Mouse (Mus musculus): ENCODE results near the gene Tmem107.

The Tmem107 gene

DNA sequence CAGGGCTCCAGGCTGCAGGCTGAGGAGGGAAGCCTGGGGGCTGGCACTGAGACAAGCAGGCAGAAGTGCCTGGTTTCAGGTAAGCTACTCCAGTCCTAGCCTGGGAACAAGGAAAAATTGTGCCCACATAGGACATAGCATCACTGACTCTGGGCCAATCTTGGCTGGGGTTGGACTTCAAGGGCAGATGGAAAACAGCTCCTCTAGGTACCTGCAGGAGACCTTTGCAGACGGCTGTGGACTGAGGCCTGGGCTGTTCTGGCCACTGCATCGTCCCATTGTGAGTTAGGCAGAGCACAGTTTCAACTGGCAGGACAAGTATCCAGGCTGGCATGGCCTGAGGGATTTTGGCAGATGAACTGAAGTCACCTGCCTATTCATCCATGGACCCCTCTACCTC is 35.2 kb downstream of the Tmem107 start:
- no peak for DNase-seq (ENCODE audit: low read depth, low spot score)

DNA sequence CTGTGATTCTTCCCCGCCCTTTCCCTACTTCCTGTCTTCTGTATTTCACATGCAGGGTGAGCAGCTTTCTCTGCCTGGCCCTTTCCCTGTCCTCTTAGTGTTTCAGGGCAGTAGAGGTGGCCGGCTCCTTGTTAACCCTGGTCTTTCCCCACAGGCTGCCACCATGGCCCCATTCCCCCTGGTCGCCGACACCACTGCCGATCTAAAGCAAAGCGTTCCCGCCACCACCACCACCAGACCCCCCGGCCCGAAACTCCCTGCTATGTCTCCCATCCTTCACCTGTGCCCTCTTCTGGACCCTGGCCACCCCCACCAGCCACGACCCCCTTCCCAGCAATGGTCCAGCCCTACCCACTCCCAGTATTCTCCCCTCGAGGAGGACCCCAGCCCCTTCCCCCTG is 35.7 kb downstream of the Tmem107 start:
- no peak for DNase-seq (ENCODE audit: low read depth, low spot score)

DNA sequence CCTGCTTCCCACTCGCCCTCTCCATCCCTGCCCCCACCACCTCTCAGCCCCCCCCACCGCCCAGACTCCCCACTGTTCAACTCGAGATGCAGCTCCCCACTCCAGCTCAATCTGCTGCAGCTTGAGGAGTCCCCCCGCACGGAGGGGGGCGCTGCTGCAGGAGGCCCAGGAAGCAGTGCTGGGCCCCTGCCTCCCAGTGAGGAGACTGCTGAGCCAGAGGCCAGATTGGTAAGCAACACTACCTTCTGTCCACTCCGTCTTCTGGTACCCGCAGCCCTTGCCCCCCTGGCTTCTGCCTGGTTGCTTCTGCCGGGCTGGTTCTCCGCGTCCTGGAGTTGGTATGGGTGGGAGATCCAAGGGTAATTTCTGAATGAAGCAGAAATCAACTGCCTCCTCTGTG is 36.2 kb downstream of the Tmem107 start:
- DNase-seq (ENCODE audit: low read depth, low spot score), result peak; percentile 8

DNA sequence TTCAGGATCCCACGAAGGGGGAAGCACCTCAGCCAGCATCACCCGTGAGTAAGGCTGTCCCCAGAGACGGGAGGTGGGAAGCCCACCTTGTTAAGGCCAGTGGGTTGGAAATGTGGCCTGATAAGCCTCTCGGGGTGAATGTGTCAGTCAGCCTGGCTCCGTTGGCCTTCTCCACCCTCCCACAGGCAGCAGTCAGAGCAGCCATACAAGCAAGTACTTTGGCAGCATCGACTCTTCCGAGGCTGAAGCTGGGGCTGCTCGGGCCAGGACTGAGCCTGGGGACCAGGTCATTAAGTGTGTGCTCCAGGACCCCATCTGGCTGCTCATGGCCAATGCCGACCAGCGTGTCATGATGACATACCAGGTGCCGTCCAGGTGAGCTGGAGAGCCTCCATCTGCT is 37.1 kb downstream of the Tmem107 start:
- no peak for DNase-seq (ENCODE audit: low read depth, low spot score)

DNA sequence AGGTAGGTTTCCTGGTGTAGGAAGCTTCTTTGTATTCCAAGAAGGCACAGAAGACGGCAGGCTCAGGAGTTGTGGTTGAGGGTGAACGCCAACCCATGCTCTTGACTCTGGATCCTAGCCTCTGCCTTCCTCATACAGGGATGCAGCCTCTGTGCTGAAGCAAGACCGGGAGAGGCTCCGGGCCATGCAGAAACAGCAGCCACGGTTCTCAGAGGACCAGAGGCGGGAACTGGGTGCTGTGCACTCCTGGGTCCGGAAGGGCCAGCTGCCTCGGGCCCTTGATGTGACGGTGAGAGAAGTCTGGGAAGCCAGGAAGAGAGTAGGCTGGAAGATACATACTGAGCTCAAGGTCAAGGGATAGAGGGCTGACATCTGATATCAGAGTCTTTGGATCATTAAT is 37.6 kb downstream of the Tmem107 start:
- no peak for DNase-seq (ENCODE audit: low read depth, low spot score)

DNA sequence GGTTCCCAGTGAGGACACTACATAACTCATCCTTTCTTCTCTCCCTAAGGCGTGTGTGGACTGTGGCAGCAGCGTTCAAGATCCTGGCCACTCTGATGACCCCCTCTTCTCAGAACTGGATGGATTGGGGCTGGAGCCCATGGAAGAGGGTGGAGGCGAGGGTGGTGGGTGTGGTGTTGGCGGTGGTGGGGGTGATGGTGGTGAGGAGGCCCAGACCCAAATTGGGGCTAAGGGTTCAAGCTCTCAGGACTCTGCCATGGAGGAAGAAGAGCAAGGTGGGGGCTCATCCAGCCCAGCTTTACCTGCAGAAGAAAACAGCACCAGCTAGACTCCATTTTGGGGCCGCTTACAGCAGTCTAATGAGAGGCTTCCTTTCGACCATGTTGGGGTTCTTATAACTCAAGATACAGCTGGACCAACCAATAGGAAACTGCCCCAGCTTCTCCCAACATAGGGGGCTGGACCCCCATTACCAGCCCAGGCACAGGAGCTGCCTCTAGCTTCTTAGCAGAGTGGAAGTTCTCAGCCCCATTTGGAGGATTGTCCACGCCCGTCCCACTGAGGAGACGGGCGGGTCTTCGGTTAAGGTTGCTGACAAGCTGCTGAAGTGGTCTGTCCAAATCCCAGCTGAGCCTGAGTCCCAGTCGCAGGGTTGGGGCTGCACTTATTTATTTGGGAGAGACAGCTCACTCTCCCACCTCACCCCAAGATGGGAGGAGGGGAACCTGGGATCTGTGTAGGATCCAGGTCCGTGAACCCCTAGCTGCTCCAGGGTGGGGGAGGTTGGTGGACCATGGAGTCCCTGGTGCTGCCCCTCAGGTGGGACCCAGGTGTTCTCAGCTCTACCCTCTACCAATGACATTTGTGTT is 38.7 kb downstream of the Tmem107 start:
- DNase-seq (ENCODE audit: low read depth, low spot score), result peak; percentile 7

DNA sequence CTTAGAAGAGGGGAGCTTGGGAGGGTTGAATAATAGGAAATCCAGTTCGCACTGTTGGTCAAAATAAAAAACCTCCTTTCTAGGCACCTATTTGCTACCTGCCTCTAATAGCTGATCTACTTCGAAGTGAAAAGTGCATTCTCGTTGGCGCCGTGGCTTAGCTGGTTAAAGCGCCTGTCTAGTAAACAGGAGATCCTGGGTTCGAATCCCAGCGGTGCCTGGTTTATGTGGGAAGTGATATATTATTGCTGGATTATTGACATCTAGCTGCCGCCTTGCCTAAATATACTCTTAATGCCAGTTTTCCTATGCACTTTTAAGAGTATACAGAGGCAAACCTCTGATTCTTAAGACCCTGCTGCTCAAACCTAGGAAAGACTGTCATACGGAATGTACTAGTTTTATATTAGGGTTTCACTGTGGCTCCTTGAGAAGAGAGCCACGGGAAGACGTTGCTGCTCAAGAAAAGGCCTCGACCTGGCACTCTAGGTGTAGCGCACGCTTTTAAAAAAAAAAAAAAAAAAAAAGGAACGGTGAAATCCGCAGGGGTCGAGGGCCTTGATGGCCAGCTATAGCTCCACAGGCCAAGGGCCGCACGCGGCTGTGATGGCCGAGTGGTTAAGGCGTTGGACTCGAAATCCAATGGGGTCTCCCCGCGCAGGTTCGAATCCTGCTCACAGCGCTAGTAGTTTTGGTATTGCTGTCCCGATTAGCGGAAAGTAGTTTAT is 39.9 kb downstream of the Tmem107 start:
- peak; percentile 81 for DNase-seq (ENCODE audit: low read depth, low spot score)

DNA sequence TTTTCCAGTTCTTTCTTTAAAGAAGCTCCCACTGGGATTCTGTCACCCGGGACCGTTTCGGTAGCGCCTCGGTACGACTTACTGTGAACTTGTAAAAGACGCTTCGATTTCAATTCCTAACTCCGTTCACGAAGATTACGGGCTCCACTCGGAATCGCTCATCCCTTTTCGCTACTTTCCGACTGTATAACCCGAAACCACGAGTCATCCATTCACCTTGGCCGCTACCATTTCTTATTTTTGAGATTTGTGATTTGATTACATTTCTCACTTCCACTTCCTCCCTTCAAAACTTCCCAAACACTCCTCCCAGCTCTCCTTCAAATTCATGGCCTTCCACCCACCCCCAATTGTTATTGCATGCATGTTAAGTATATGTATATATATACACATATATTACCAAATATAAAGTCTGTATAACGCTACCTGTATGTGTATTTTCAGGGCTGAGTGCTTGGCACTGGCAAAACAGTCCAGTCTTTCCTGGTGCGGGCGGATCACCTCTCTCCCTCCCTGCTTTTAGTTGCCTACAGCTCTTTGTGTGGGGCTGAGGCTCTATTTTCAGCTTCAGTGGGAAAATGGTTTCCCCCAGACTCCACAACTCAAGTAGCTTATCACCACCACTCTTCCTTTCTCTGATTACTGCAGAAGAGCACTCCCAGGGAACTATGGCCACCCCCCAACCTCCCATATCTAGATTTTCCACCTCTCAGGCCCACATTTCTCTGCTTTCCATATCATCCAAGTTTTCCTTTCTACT is 40.6 kb downstream of the Tmem107 start:
- DNase-seq (ENCODE audit: low read depth, low spot score), result no peak

DNA sequence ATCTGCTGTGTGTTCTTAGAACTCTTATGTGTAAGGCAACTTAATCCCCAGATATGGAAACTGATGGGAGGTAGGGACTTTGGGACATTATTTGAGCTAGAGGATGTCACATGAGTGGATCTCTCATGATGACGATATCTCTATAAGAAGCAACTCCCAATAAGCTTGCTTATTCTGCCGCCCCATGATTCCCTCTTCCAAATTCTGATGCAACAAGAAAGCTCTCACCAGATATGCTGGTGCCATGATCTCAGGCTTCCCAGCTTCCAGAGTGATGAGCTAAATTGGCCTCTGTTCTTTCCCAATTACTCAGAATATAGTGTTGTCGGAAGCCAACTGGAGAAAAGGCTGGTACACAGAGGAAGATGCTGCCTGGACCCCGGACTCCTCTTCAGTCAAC is 41.3 kb downstream of the Tmem107 start:
- DNase-seq (ENCODE audit: low read depth, low spot score), result no peak

DNA sequence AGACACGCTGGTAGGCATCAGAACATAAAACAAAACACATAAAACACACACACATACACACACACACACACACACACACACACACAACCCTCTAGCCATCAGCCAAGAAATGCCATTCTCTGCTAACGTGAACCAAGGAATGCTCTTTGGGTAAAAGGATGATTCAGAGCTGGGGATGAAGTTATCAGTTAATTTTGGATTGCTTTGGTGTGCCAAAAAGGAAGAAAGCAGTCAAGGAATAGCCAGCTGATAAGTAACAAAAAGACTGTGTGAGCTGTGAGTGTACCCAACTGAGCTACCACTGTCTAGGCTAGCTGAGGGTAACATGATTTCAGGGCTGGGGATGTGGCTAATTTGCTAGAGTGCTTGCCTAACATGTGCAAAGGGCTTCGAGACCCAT is 43.4 kb downstream of the Tmem107 start:
- no peak for DNase-seq (ENCODE audit: low read depth, low spot score)

DNA sequence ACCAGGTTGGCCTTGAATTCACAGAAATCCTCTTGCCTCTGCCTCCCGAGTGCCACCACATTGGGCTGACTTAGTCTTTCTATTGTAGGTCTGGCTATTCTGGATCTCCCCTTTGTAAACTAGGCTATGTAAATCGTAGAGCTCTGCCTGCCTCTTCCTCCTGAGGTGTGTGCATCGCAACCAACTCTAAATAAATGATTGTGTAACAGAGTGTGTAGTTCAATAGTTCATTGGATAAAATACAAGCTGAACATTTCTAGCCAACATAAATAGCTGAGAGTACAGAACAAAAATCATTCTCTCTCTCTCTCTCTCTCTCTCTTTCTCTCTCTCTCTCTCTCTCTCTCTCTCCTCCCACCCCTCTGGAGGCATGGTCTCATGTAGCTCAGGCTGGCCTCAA is 44.0 kb downstream of the Tmem107 start:
- DNase-seq (ENCODE audit: low read depth, low spot score), result no peak

DNA sequence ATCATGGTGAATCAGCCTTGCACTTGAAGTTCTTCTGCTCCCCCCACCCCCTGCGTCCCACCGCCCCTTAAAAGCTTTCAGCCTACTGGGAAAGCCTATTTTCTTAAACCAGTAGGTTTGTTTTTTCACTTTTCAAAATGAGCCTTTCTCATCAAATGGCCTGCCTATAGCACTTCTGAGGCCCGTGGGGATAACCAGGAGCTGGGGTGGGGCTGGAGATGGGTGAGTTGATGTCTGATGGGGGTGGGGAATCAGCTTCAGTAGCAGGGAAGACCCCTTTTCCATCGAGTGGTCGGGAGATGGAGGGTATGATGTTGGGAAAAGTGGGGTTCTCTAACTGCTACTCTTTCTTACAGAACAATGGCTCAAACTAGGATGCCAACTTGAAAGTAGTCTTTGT is 46.2 kb downstream of the Tmem107 start:
- no peak for DNase-seq (ENCODE audit: low read depth, low spot score)

DNA sequence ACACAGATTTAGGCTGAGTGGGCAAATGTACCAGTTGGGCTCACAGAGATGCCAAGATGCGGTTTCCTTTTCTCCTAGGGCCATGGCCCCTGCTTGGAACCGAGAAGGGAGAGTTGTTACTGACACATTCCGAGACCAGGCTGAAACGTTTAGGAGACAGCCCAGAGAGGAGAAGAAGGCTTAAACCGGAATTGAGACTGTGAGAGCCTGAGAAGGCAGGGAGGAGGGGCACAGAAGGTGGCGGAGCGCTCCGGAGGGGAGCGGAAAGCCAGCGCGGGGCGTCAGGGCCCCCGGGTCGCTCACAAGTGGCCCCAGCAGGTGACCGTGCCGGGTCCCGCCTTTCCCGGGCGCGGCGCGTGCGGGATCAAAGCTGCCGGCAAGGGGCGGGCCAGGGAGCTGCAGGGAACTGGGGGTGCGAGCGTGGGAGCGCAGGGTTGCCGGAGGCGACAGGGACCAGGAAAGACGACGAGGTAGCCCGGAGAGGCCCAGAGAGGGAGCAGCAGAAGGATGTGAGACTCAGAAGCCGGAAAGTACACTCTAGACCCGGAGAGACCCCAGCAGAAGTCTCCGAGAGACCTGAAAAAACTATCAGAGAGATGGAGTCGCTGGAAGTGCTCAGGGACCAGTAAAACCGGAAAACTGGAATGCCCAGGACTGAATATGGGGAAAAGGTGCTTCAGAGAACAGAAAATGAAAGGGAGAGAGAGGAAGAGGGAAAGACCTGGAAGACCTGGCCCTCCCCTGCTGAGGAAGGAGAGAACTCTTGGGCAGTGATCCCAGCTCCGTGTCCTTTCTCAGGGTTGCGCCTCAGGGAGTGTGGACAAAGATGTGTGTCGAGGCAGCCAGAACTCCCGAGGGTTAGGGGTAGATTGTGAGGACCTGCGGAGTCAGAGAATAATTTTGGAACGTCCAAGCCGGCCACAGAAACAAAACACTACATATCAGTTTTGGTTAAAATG is 47.4 kb downstream of the Tmem107 start:
- peak; percentile 74 for DNase-seq (ENCODE audit: low read depth, low spot score)

DNA sequence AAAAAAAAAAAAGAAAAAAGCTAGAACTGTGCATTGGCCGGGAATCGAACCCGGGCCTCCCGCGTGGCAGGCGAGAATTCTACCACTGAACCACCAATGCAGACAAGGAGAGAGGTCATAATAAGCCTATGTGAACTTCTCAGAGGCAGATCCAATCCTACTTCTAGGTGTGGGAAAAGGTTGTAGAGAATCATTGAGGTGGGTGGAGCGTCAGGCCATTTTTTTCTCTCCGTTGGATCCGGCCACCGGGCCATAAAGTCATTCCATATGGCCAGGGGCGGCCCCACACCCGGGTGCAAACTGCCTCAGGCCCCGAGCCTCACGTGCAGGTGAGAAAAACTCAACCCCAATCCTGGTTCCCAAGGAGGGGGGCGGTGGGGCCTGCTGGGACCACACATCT is 48.2 kb downstream of the Tmem107 start:
- peak; percentile 85 for DNase-seq (ENCODE audit: low read depth, low spot score)

DNA sequence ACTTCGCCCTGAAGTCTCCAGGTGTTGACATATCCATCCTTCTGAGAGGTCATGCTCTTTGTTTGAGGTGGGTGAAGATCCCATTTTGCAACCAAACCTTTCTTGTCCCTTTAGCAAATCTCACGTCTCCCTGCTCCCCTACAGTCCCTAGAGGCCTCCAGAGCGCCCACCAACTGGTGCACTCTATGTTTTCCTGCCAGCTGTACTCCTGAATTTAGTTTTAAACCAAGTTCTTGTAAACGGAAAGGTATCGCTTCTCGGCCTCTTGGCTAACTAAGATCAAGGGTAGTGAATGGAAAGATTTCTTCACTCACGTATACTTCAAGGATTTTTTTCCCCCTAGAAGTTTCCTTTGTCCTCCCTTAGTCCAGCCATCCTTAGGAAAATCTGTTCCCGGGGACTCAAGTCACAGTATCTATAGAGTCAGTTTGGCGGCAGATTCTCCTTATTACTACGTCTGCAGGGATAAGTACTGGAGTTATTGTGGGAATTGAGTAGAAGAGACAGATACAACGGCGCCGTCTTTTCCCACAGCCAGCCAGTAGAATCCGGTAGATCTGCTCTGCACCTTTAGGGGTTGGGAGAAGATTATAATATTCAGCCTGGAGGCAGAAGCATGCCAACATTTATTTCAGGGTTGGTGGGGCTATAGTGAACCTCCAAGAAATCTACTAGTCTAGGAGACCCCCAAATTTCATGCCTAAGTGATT is 49.0 kb downstream of the Tmem107 start:
- DNase-seq (ENCODE audit: low read depth, low spot score), result no peak

DNA sequence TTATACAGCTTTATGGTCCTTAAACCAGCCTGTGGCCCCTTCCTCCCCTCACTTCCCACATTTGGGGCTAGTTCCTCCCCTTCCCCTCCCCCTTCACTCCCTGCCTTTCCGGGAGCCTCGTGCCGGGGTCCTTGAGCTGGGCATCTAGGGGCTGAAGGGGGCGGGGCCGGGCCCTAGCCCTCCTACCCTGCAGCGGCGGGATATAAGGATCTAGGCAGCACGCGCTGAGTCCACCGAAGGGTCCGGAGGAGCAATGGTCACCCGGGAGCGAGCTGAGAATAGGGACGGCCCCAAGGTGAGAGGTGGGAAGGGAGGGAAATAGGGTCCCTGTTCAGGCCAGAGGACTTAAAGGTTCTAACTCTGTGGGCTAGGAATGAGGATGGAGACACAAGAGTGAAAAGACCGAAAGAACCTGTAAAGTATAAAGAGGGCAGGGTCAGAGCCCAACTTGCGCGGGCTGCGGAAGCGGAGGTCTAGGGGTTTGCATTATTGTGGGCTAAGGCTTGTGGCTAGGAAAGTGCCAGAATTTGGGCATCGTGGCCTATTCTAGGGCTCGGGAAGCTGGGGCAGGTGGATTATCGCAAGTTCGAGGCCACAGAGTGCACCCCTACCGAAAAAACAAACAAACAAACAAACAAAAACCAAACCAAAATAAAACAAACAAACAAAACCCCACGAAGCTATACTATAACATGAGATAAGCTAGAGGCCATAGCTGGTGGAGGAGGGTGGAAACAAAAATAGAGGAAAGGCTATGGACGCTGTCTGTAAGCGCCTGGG is 49.8 kb downstream of the Tmem107 start, which contains the start of gene Hes7:
Gene Hes7 (plus strand): TSS at position 184 of the 780 bp plus-strand sequence.
- DNase-seq (ENCODE audit: low read depth, low spot score), result peak; percentile 29

DNA sequence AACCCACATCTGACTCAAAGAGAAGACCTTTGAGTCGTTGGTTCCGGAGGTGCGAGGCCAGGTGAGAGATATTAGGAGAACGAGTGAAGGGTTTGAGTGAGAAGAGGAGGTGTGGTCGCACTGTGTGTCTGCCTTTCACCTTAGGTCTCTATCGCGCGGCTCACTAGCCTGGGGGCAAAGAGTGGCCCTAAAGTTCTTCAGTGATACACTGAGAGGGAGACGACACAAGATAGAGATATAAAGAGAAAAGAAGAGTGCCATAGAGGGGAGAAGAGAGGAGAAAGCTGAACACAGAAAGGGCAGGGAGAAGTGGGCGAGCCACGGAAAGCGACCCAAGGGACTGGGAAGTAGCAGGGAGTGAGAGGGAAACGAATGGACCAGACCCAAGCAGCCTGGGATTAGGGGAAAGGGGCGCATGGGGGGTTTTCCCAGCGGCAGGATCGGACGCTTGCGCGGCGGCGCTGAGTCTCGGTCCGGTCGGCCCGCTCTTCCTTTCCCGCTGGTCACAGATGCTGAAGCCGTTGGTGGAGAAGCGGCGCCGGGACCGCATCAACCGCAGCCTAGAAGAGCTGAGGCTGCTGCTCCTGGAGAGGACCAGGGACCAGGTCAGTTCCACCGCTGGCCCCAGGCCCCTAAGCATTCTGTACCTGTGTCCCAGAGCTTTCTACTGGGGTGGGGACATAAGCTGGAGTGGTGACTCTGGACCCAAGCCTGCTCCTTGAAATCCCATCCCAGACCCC is 50.6 kb downstream of the Tmem107 start:
- peak; percentile 50 for DNase-seq (ENCODE audit: low read depth, low spot score)

DNA sequence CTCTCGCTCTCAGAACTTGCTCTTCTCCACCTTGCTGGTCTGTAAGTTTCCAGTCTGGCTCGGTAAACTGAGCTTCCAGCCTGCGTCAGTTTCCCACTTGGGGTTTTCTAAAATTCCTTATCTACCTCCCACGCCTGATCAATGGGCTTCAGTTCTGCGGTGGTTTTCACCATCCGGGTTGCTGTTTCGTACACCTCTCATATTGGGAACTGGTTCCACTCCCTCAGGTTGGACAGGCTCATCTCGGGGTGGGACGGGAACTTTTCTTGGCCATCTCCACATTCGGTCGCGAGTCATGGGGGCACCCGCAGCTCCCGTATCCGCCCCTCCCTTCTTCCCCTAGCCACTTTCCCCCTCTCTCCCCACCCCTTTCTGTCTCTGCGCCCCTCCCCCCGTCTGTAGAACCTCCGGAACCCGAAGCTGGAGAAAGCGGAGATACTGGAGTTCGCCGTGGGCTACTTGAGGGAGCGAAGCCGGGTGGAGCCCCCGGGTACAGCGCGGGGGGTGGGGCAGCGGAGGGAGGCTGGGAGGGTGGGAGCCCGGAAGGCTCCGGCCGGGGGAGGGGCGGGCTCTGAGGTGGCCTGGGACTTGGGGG is 51.2 kb downstream of the Tmem107 start:
- peak; percentile 64 for DNase-seq (ENCODE audit: low read depth, low spot score)
